Mouse (Mus musculus) gastrocnemius, postnatal 36 days (tissue): ENCODE measurements at regions not wholly inside any gene's neighbourhood (a gene's known extent, or its start where the extent isn't known, plus 50 kb on each side); places are given as distances from the start of the nearest gene placed in this dataset.
A peak's percentile ranks its signal among the peaks of the same experiment; 100 is the strongest.

Experiments
- DNase-seq, 2 experiments: peaks; one replicate each; pipeline ENCODE4 v3.0.0; 2022
- intact Hi-C: fragments of 180-260 bp; cut with DNase I; formaldehyde crosslinking; loops from one replicate; pipeline ENCODE4 v1.15.1; 2025

- intact Hi-C loops: no loop called here
- DNase-seq: no peak
Measured at GRCm38 (mm10) chr2:71636134-71636533, 89.6 kb upstream of the Dlx2 start.

GRCm38 (mm10) chr2:71636590-71636989, 90.0 kb upstream of the Dlx2 start:
- no peak for DNase-seq
- intact Hi-C loops: no loop called here

GRCm38 (mm10) chr2:71640251-71640650, 93.7 kb upstream of the Dlx2 start:
- intact Hi-C loops: no loop called here
- no peak for DNase-seq

GRCm38 (mm10) chr2:71644038-71644470, 97.5 kb upstream of the Dlx2 start:
- intact Hi-C loops: no loop called here

GRCm38 (mm10) chr2:71647914-71648497, 97.4 kb upstream of the Itga6 start:
- DNase-seq: no peak
- intact Hi-C loops: no loop called here

More at GRCm38 (mm10) chr2:71644038-71644470, 97.5 kb upstream of the Dlx2 start:
- no peak for DNase-seq

GRCm38 (mm10) chr2:71651662-71652061, 93.8 kb upstream of the Itga6 start:
- intact Hi-C loops: no loop called here
- no peak for DNase-seq

- intact Hi-C loops: no loop called here
- no peak for DNase-seq
Measured at GRCm38 (mm10) chr2:71652261-71652801, 93.1 kb upstream of the Itga6 start.

GRCm38 (mm10) chr2:71654817-71655503, 90.5 kb upstream of the Itga6 start:
- DNase-seq: no peak
- intact Hi-C loops: no loop called here

GRCm38 (mm10) chr2:71655504-71656390, 89.7 kb upstream of the Itga6 start:
- no peak for DNase-seq
- intact Hi-C loops: no loop called here

- DNase-seq: no peak
- intact Hi-C loops: no loop called here
Measured at GRCm38 (mm10) chr2:71656611-71657244, 88.7 kb upstream of the Itga6 start.

- intact Hi-C loops: no loop called here
- no peak for DNase-seq
Measured at GRCm38 (mm10) chr2:71661438-71661837, 84.0 kb upstream of the Itga6 start.

GRCm38 (mm10) chr2:71661986-71662385, 83.4 kb upstream of the Itga6 start:
- DNase-seq: no peak
- intact Hi-C loops: no loop called here

- intact Hi-C loops: no loop called here
- no peak for DNase-seq
Measured at GRCm38 (mm10) chr2:71663453-71663852, 82.0 kb upstream of the Itga6 start.

GRCm38 (mm10) chr2:71666927-71667326, 78.5 kb upstream of the Itga6 start:
- intact Hi-C loops: no loop called here
- no peak for DNase-seq

- no peak for DNase-seq
- intact Hi-C loops: no loop called here
Measured at GRCm38 (mm10) chr2:71667746-71668145, 77.7 kb upstream of the Itga6 start.

GRCm38 (mm10) chr2:71670228-71670790, 75.1 kb upstream of the Itga6 start:
- no peak for DNase-seq
- intact Hi-C loops: loop anchor here (5.0 kb wide), 1 partner anchor 42 kb away; no protein-coding TSS in a partner anchor

- no peak for DNase-seq
- intact Hi-C loops: loop anchor here (5.0 kb wide), 1 partner anchor 41 kb away; no protein-coding TSS in a partner anchor
Measured at GRCm38 (mm10) chr2:71670882-71671281, 74.5 kb upstream of the Itga6 start.

GRCm38 (mm10) chr2:71673087-71673920, 72.1 kb upstream of the Itga6 start:
- peak; percentile 20 to 41 for DNase-seq
- intact Hi-C loops: loop anchor here (5.0 kb wide), 1 partner anchor 39 kb away; no protein-coding TSS in a partner anchor

GRCm38 (mm10) chr2:71680746-71681145, 64.7 kb upstream of the Itga6 start:
- DNase-seq: no peak
- intact Hi-C loops: no loop called here
